Comparison of ENCODE assay signal across 22 mouse cellular contexts in the genomic region with DNA sequence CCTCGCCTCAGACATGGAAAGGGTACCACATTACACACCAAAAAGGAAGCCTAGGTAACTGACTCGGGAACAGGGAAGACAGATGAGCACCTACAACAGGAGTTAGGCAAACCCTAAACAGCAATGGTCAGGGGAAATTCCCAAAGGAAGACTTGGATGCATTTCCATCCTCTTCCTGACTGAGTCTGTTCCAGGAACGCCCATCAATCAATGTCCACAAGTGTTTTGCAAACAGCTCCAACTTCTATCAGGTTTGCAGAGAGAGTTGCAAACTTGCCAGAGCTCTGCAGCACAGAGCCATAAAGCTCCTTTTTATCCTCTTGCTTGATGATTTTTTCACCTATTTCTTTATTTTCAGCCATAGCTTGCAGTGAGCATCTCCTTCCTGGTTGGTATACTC.
A peak's percentile ranks its signal among the peaks of the same experiment; 100 is the strongest.
DNase-seq lines count a peak whose midpoint lies in the region; ATAC-seq lines count a peak whose summit lies in the region.
"Had no signal": no experiment of that assay in that cellular context is flagged by ENCODE, and none has a peak within 500 bp of the region (broad histone marks: within the 10 kb centered on the region; RNA-seq: fewer than 3 reads in every experiment).

No protein-coding gene starts in this region.

- ATAC-seq in kidney, embryonic 14.5 days (ENCODE audit: low FRiP score, low TSS enrichment) = no peak
- no peak for ATAC-seq in megakaryocyte progenitor cell, adult 5-6 weeks (replicated peaks; ENCODE audit: poor library complexity)
- ATAC-seq: forebrain, embryonic 14.5 days had no signal

- no peaks in the 10 kb centered on the region for H3K4me1 ChIP-seq in kidney, embryonic 14.5 days (ENCODE audit: control insufficient read depth, insufficient read depth, low read length)
- H3K4me1 ChIP-seq: embryonic facial prominence, embryonic 15.5 days; forebrain, embryonic 10.5 days; heart, embryonic 12.5 days; hindbrain, embryonic 10.5 days had no signal

- H3K36me3 ChIP-seq in kidney, embryonic 14.5 days (ENCODE audit: control insufficient read depth, insufficient read depth, low read length) = no peaks in the 10 kb centered on the region
- H3K36me3 ChIP-seq: embryonic facial prominence, embryonic 15.5 days; forebrain, embryonic 10.5 days; heart, embryonic 12.5 days; hindbrain, embryonic 10.5 days had no signal

- H3K27me3 ChIP-seq in kidney, embryonic 14.5 days (ENCODE audit: control insufficient read depth, insufficient read depth, low read length) = no peaks in the 10 kb centered on the region
- H3K27me3 ChIP-seq: CH12.LX; embryonic facial prominence, embryonic 15.5 days; heart, embryonic 12.5 days had no signal

- no peak overlapping the region for H3K9ac ChIP-seq in kidney, embryonic 14.5 days (ENCODE audit: low read depth, low read length)
- H3K9ac ChIP-seq: embryonic facial prominence, embryonic 15.5 days; heart, embryonic 12.5 days; hindbrain, embryonic 14.5 days had no signal

- DNase-seq in heart, adult 18-20 months = peak; percentile 5 to 6
- DNase-seq in heart, adult 11 months = no peak
- peak; percentile 32 for DNase-seq in kidney, adult 9 months
- DNase-seq in NIH3T3 (ENCODE audit: low read depth) = peak; percentile 17
- DNase-seq in kidney, postnatal 14 days = peak; percentile 21
- DNase-seq in cerebellum, adult 8-10 months = no peak
- DNase-seq: adrenal gland, adult 8-10 months; adrenal gland, postnatal 36 days; cerebellum, adult 2 months; cerebellum, postnatal 14 days; gastrocnemius, postnatal 36 days; heart, adult 2 months had no signal

- H3K9me3 ChIP-seq in kidney, embryonic 14.5 days (ENCODE audit: control insufficient read depth, low read length) = no peaks in the 10 kb centered on the region
- H3K9me3 ChIP-seq: embryonic facial prominence, embryonic 15.5 days; forebrain, embryonic 10.5 days; heart, embryonic 12.5 days; hindbrain, embryonic 10.5 days had no signal

- H3K27ac ChIP-seq in kidney, embryonic 14.5 days (ENCODE audit: low read depth, low read length) = no peak overlapping the region
- H3K27ac ChIP-seq: embryonic facial prominence, embryonic 15.5 days; forebrain, embryonic 10.5 days; heart, adult 2 months; hindbrain, embryonic 10.5 days; hindbrain, embryonic 14.5 days had no signal

- H3K4me2 ChIP-seq in kidney, embryonic 14.5 days (replicated peaks; ENCODE audit: low read depth, low read length) = no peak overlapping the region
- H3K4me2 ChIP-seq: embryonic facial prominence, embryonic 15.5 days; heart, embryonic 12.5 days; hindbrain, embryonic 14.5 days had no signal

- 53% methylated on average over 3 of the region's 3 CpGs for WGBS in kidney, embryonic 14.5 days

- H3K4me3 ChIP-seq in kidney, embryonic 14.5 days (ENCODE audit: low read length) = no peak overlapping the region
- H3K4me3 ChIP-seq: embryonic facial prominence, embryonic 15.5 days; erythroblast, embryonic 14.5 days; forebrain, embryonic 10.5 days; heart, adult 2 months; heart, embryonic 12.5 days; hindbrain, embryonic 10.5 days had no signal

Comparison
In these comparisons a context has a peak if more than half of its experiments do, and no peak if none do; other contexts are left out.
1. DNase-seq: peak in heart, adult 18-20 months (2 of 2), kidney, adult 9 months (single experiment), NIH3T3 (single experiment) and kidney, postnatal 14 days (single experiment); none in heart, adult 11 months (single experiment) and cerebellum, adult 8-10 months (single experiment).